ENCODE assay signal across 18 mouse cellular contexts in genomic region chr5:138864166-138864565, GRCm38 (mm10). TPM values are rescaled to one million over a fixed set of nuclear protein-coding genes. Genes with fewer than 3 reads are reported as not detected.
"Had no signal": no experiment of that assay in that cellular context is flagged by ENCODE, and none has a peak within 500 bp of the region (broad histone marks: within the 10 kb centered on the region; RNA-seq: fewer than 3 reads in every experiment).

No protein-coding gene starts in this region.

- ATAC-seq: midbrain, embryonic 13.5 days had no signal

- H3K4me3 ChIP-seq: left cerebral cortex, adult 2 months; limb, embryonic 12.5 days; midbrain, embryonic 13.5 days had no signal

- H3K9ac ChIP-seq: limb, embryonic 12.5 days; midbrain, embryonic 13.5 days had no signal

- H3K36me3 ChIP-seq: limb, embryonic 12.5 days; midbrain, embryonic 13.5 days had no signal

- H3K27ac ChIP-seq: left cerebral cortex, adult 2 months; limb, embryonic 12.5 days; midbrain, embryonic 13.5 days had no signal

- DNase-seq: kidney, adult 11 months; kidney, adult 9 months; kidney, postnatal 10 days; liver; thymus, postnatal 36 days had no signal

- H3K4me1 ChIP-seq: midbrain, embryonic 13.5 days had no signal

- H3K4me2 ChIP-seq: limb, embryonic 12.5 days; midbrain, embryonic 13.5 days had no signal

- H3K27me3 ChIP-seq: midbrain, embryonic 13.5 days had no signal

- H3K9me3 ChIP-seq: limb, embryonic 12.5 days; midbrain, embryonic 13.5 days had no signal

RNA-seq across cellular contexts. Expression of gene Gm5294, which starts 44.3 kb away (rescaled TPM):
- total RNA-seq: layer of hippocampus, adult 8-10 months; layer of hippocampus, postnatal 14 days; left cerebral cortex, adult 2 months; left cerebral cortex, postnatal 14 days; megakaryocyte progenitor cell, adult 5-6 weeks; midbrain, postnatal 0 days had no signal
- polyA plus RNA-seq: large intestine, adult 2 months; limb, embryonic 12.5 days; liver, embryonic 16.5 days; midbrain, embryonic 13.5 days; neural tube, embryonic 14.5 days; small intestine, adult 2 months; thymus, postnatal 0 days had no signal
